Mouse (Mus musculus): ENCODE measurements around the gene Setmar. TPM values are rescaled to one million over a fixed set of nuclear protein-coding genes. Genes with fewer than 3 reads are reported as not detected.
"Not testable (repeated sequence)": the region's sequence is repeated elsewhere in the genome, so short reads cannot be mapped to it uniquely, and the experiment has no call there.

Setmar gene
- 5.5 and 5.7 TPM in 2 replicates for polyA plus RNA-seq (2015; fragmentation: Nextera tagmentation; extraction: Ambion mirVana)

- Histone ChIP-seq H3K4me3 (peak within 1 kb of the TSS; percentile 68), H3K9ac (peak within 1 kb of the TSS; percentile 80), H3K27me3 (replicated peaks) (no peaks in the 10 kb centered on the region), H3K4me2 (peak within 1 kb of the TSS; percentile 77), H3K27ac (replicated peaks) (peak within 1 kb of the TSS; percentile 85), H3K4me1 (0 out of 2 replicates have a peak, but pooled peaks cover 3% of the 10 kb centered on the region), H3K36me3 (no peaks in the 10 kb centered on the region), H3K9me3 (no peaks in the 10 kb centered on the region)
- under 1% methylated on average over 24 of the region's 24 CpGs for WGBS
- ATAC-seq (ENCODE audit: extremely low read depth, insufficient number of reproducible peaks, low FRiP score, low TSS enrichment): peak; percentile 94
These were observed at the start of gene Setmar for GRCm38 (mm10) chr6:108064918-108065526. Setmar (plus strand) TSS chr6:108065045.

DNA sequence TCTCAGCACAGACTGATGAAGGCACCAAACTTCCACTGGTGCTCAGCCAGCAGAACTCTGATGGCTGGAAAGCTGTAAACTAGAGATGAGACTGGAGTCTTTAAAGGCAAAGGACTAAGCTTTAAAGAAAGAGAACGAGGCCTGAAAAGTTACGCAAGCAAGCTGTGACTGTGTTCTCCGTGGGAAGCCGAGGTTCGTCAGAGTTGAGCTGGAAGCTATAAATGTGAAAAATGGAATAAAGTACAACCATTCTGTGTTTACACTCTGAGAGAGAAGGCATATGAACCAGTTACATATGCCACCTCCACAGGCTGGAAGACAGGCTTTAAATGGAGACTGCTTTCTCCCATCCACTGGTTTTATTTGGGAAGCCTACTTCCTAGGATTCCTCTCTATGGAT lies 43.2 kb upstream of the Setmar start:
- no peak overlapping the region for H3K27ac ChIP-seq (replicated peaks)
- H3K9me3 ChIP-seq: no peaks in the 10 kb centered on the region
- H3K27me3 ChIP-seq (replicated peaks): no peaks in the 10 kb centered on the region
- no peaks in the 10 kb centered on the region for H3K4me1 ChIP-seq
- H3K9ac ChIP-seq: no peak overlapping the region
- no peak overlapping the region for H3K4me2 ChIP-seq
- no peaks in the 10 kb centered on the region for H3K36me3 ChIP-seq
- WGBS: 83% methylated on average over 5 of the region's 5 CpGs
- no peak for ATAC-seq (ENCODE audit: extremely low read depth, insufficient number of reproducible peaks, low FRiP score, low TSS enrichment)
- no peak overlapping the region for H3K4me3 ChIP-seq

DNA sequence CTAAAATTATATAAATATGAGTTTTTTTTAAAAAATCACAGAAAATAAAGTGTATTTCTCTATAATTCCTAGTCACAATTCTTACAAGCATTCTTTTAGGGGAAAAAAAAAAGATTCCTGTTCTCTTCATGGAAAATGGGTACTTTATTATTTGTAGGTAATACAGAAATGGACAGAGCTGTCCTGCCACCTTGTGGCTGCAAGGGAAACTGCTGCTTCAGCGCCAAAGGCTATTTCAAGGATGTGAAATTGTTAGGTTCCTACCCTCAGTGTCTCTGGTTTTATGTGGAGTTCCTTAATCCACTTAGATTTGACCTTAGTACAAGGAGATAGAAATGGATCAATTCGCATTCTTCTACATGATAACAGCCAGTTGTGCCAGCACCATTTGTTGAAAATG lies 9.8 kb upstream of the Setmar start:
- not testable (repeated sequence) for H3K4me2 ChIP-seq; H3K27me3 ChIP-seq (replicated peaks); H3K36me3 ChIP-seq; H3K9me3 ChIP-seq; H3K27ac ChIP-seq (replicated peaks); H3K4me3 ChIP-seq; H3K9ac ChIP-seq; H3K4me1 ChIP-seq; ATAC-seq (ENCODE audit: extremely low read depth, insufficient number of reproducible peaks, low FRiP score, low TSS enrichment)
- WGBS: 21% methylated on average over 2 of the region's 2 CpGs

- H3K9ac ChIP-seq: no peak overlapping the region
- H3K4me2 ChIP-seq: no peak overlapping the region
- no peak for ATAC-seq (ENCODE audit: extremely low read depth, insufficient number of reproducible peaks, low FRiP score, low TSS enrichment)
- no peaks in the 10 kb centered on the region for H3K4me1 ChIP-seq
- WGBS: 61% methylated on average over 3 of the region's 3 CpGs
- H3K36me3 ChIP-seq: no peaks in the 10 kb centered on the region
- H3K27me3 ChIP-seq (replicated peaks): 0 out of 2 replicates have a peak, but pooled peaks cover 6% of the 10 kb centered on the region
- H3K9me3 ChIP-seq: no peaks in the 10 kb centered on the region
- H3K4me3 ChIP-seq: no peak overlapping the region
- no peak overlapping the region for H3K27ac ChIP-seq (replicated peaks)
These were observed 8.9 kb upstream of the Setmar start for GRCm38 (mm10) chr6:108055946-108056345.

DNA sequence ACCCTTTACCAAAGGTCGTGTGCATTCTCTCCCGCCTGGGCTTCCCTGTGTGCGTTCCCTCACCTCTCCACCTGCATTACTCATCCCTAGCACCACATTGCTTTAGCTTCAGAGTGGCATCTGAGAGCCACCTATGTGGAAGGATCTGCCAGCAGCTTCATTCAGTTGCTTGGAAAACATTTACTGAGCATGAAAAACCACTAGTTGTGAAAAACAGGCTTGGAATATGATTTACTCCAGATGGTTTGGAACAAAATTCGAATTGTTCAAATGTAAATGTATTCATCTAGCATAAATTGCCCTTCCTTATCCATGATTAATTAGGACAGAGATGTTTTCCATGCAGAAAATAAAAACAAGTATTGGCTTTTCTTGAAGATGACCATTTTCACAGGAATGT lies 7.5 kb upstream of the Setmar start:
- Histone ChIP-seq H3K27ac (replicated peaks) (no peak overlapping the region), H3K36me3 (no peaks in the 10 kb centered on the region), H3K4me3 (no peak overlapping the region), H3K27me3 (replicated peaks) (0 out of 2 replicates have a peak, but pooled peaks cover 6% of the 10 kb centered on the region), H3K4me2 (no peak overlapping the region), H3K4me1 (no peaks in the 10 kb centered on the region), H3K9ac (no peak overlapping the region), H3K9me3 (no peaks in the 10 kb centered on the region)
- WGBS: 46% methylated on average over 4 of the region's 4 CpGs
- ATAC-seq (ENCODE audit: extremely low read depth, insufficient number of reproducible peaks, low FRiP score, low TSS enrichment): no peak

- no peak for ATAC-seq (ENCODE audit: extremely low read depth, insufficient number of reproducible peaks, low FRiP score, low TSS enrichment)
- no peaks in the 10 kb centered on the region for H3K36me3 ChIP-seq
- 76% methylated on average over 5 of the region's 5 CpGs for WGBS
These were observed 6.8 kb upstream of the Setmar start for GRCm38 (mm10) chr6:108058066-108058465.

GRCm38 (mm10) chr6:108061121-108061520 lies 3.7 kb upstream of the Setmar start:
- no peak overlapping the region for H3K27ac ChIP-seq (replicated peaks)
- H3K9me3 ChIP-seq: no peaks in the 10 kb centered on the region
- H3K4me1 ChIP-seq: 0 out of 2 replicates have a peak, but pooled peaks cover 3% of the 10 kb centered on the region
- H3K36me3 ChIP-seq: no peaks in the 10 kb centered on the region
- H3K4me2 ChIP-seq: no peak overlapping the region
- H3K27me3 ChIP-seq (replicated peaks): 0 out of 2 replicates have a peak, but pooled peaks cover 5% of the 10 kb centered on the region
- WGBS: 50% methylated on average over 3 of the region's 3 CpGs
- no peak overlapping the region for H3K4me3 ChIP-seq
- no peak for ATAC-seq (ENCODE audit: extremely low read depth, insufficient number of reproducible peaks, low FRiP score, low TSS enrichment)
- no peak overlapping the region for H3K9ac ChIP-seq

More at GRCm38 (mm10) chr6:108058066-108058465, 6.8 kb upstream of the Setmar start:
- no peak overlapping the region for H3K4me2 ChIP-seq
- H3K27ac ChIP-seq (replicated peaks): no peak overlapping the region
- 0 out of 2 replicates have a peak, but pooled peaks cover 6% of the 10 kb centered on the region for H3K27me3 ChIP-seq (replicated peaks)
- no peak overlapping the region for H3K4me3 ChIP-seq
- H3K9me3 ChIP-seq: no peaks in the 10 kb centered on the region
- H3K9ac ChIP-seq: no peak overlapping the region
- no peaks in the 10 kb centered on the region for H3K4me1 ChIP-seq

GRCm38 (mm10) chr6:108065583-108065982 lies 738 bp downstream of the Setmar start:
- WGBS: 6% methylated on average over 6 of the region's 6 CpGs
- no peaks in the 10 kb centered on the region for H3K27me3 ChIP-seq (replicated peaks)
- H3K9ac ChIP-seq: peak overlapping the region; percentile 80
- 0 out of 2 replicates have a peak, but pooled peaks cover 3% of the 10 kb centered on the region for H3K4me1 ChIP-seq
- peak overlapping the region; percentile 85 for H3K27ac ChIP-seq (replicated peaks)
- 0 out of 2 replicates have a peak, but pooled peaks cover 3% of the 10 kb centered on the region for H3K36me3 ChIP-seq
- H3K4me2 ChIP-seq: peak overlapping the region; percentile 77
- peak overlapping the region; percentile 68 for H3K4me3 ChIP-seq
- no peak; the same call in 1 of the 2 replicates for ATAC-seq (ENCODE audit: extremely low read depth, insufficient number of reproducible peaks, low FRiP score, low TSS enrichment)
- no peaks in the 10 kb centered on the region for H3K9me3 ChIP-seq

- Histone ChIP-seq H3K9ac (no peak overlapping the region), H3K4me3 (no peak overlapping the region), H3K4me2 (no peak overlapping the region), H3K9me3 (0 out of 2 replicates have a peak, but pooled peaks cover 3% of the 10 kb centered on the region), H3K27ac (replicated peaks) (no peak overlapping the region), H3K36me3 (peaks cover 17% of the 10 kb centered on the region), H3K27me3 (replicated peaks) (no peaks in the 10 kb centered on the region), H3K4me1 (no peaks in the 10 kb centered on the region)
- 85% methylated on average over 7 of the region's 7 CpGs for WGBS
- ATAC-seq (ENCODE audit: extremely low read depth, insufficient number of reproducible peaks, low FRiP score, low TSS enrichment): no peak
These were observed 6.1 kb downstream of the Setmar start for GRCm38 (mm10) chr6:108070947-108071346.

- H3K4me2 ChIP-seq: no peak overlapping the region
- WGBS: 47% methylated on average over 5 of the region's 5 CpGs
- H3K27ac ChIP-seq (replicated peaks): no peak overlapping the region
- H3K9ac ChIP-seq: no peak overlapping the region
- H3K27me3 ChIP-seq (replicated peaks): no peaks in the 10 kb centered on the region
- 0 out of 2 replicates have a peak, but pooled peaks cover 3% of the 10 kb centered on the region for H3K9me3 ChIP-seq
- no peaks in the 10 kb centered on the region for H3K4me1 ChIP-seq
- ATAC-seq (ENCODE audit: extremely low read depth, insufficient number of reproducible peaks, low FRiP score, low TSS enrichment): no peak
- H3K36me3 ChIP-seq: peaks cover 27% of the 10 kb centered on the region
- no peak overlapping the region for H3K4me3 ChIP-seq
These were observed 8.2 kb downstream of the Setmar start for GRCm38 (mm10) chr6:108073071-108073470.

DNA sequence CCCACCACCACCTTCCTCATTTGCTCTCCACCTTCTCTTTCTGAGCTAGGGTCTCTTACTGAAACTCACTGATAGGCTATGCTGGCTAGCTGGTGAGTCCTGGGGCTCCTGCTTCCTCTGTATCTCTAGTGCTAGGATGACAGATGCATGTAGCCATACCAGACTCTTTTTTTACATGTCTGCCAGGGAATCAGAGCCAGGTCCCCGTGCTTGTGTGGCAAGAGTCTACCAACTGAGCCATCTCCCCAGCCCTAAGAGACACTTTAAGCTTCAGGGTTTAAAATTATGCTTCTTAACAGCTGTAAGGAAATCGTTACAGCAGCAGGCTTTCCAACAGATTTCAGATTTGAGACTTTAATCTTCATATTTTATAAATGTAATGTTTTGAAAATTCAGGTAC lies 9.1 kb downstream of the Setmar start:
- H3K27me3 ChIP-seq (replicated peaks): no peaks in the 10 kb centered on the region
- H3K9me3 ChIP-seq: 0 out of 2 replicates have a peak, but pooled peaks cover 3% of the 10 kb centered on the region
- no peak overlapping the region for H3K4me2 ChIP-seq
- H3K4me1 ChIP-seq: no peaks in the 10 kb centered on the region
- WGBS: 85% methylated on average over 2 of the region's 2 CpGs
- peaks cover 27% of the 10 kb centered on the region for H3K36me3 ChIP-seq
- no peak overlapping the region for H3K27ac ChIP-seq (replicated peaks)
- H3K4me3 ChIP-seq: no peak overlapping the region
- H3K9ac ChIP-seq: no peak overlapping the region
- ATAC-seq (ENCODE audit: extremely low read depth, insufficient number of reproducible peaks, low FRiP score, low TSS enrichment): no peak

DNA sequence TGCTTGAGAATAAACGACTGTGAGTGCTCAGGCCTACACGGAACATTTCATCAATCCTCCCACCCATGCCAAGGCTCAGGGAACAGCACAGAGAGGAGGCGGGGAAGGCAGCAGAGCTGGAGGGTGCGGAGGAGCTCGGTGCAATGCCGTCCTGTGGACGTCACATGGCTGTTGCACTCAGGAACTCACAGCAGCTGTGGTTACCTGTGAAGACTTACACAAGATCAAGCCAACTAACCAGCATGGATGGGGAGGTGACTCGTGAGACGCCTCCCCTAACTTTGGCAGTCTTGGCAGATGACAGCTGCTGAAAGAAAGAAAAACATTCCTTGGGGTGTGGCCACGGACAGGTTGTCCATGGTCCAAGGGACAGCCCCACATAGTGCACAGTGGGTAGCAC lies 9.8 kb downstream of the Setmar start:
- no peaks in the 10 kb centered on the region for H3K27me3 ChIP-seq (replicated peaks)
- no peak overlapping the region for H3K9ac ChIP-seq
- no peaks in the 10 kb centered on the region for H3K4me1 ChIP-seq
- H3K4me3 ChIP-seq: no peak overlapping the region
- no peak overlapping the region for H3K27ac ChIP-seq (replicated peaks)
- WGBS: 85% methylated on average over 10 of the region's 10 CpGs
- ATAC-seq (ENCODE audit: extremely low read depth, insufficient number of reproducible peaks, low FRiP score, low TSS enrichment): no peak
- peaks cover 27% of the 10 kb centered on the region for H3K36me3 ChIP-seq
- no peak overlapping the region for H3K4me2 ChIP-seq
- 0 out of 2 replicates have a peak, but pooled peaks cover 3% of the 10 kb centered on the region for H3K9me3 ChIP-seq
